Mouse (Mus musculus) lung, postnatal 14 days (tissue): ENCODE results near the gene Mmp13.
"Not testable (repeated sequence)": the region's sequence is repeated elsewhere in the genome, so short reads cannot be mapped to it uniquely, and the experiment has no call there.

Experiments used
- DNase-seq: peaks from one replicate; pipeline ENCODE4 v3.0.0; 2021

The Mmp13 gene

GRCm38 (mm10) chr9:7272214-7272613 is at the start of gene Mmp13:
Gene Mmp13, plus strand, starts transcription at chr9:7272514.
- DNase-seq: no peak

- DNase-seq: no peak
Observed at GRCm38 (mm10) chr9:7238619-7239018, 33.7 kb upstream of the Mmp13 start.

GRCm38 (mm10) chr9:7239967-7240366 is 32.3 kb upstream of the Mmp13 start:
- DNase-seq: no peak

GRCm38 (mm10) chr9:7252797-7253654 is 19.3 kb upstream of the Mmp13 start:
- no peak for DNase-seq

GRCm38 (mm10) chr9:7261667-7262066 is 10.6 kb upstream of the Mmp13 start:
- DNase-seq: no peak

- peak; percentile 39 for DNase-seq
Observed at GRCm38 (mm10) chr9:7270071-7270470, 2.2 kb upstream of the Mmp13 start.

GRCm38 (mm10) chr9:7282565-7283302 is 10.4 kb downstream of the Mmp13 start:
- no peak for DNase-seq

GRCm38 (mm10) chr9:7283303-7283684 is 11.0 kb downstream of the Mmp13 start:
- not testable (repeated sequence) for DNase-seq

GRCm38 (mm10) chr9:7289501-7289900 is 17.2 kb downstream of the Mmp13 start:
- DNase-seq: no peak

GRCm38 (mm10) chr9:7289901-7290300 is 17.6 kb downstream of the Mmp13 start:
- no peak for DNase-seq

- no peak for DNase-seq
Observed at GRCm38 (mm10) chr9:7292132-7292531, 19.8 kb downstream of the Mmp13 start.

GRCm38 (mm10) chr9:7331847-7332246 is 59.5 kb downstream of the Mmp13 start:
- no peak for DNase-seq
